Mouse (Mus musculus) liver, postnatal 0 days (tissue): ENCODE results near the gene Psd. TPM values are rescaled to one million over a fixed set of nuclear protein-coding genes. Genes with fewer than 3 reads are reported as not detected.

Experiments used
- ATAC-seq: fragments of 200-750 bp; cut with Nextera tagmentation; 2 replicates; pipeline ENCODE4 v1.8.0; 2017; ENCODE audit warnings: mild to moderate bottlenecking, moderate library complexity
- DNase-seq: peaks from one replicate; pipeline ENCODE4 v3.0.0-alpha.2; 2016
- H3K27ac ChIP-seq: fragments of 300-500 bp; sonication (generic); 2 replicates; pipeline ENCODE4 v1.5.1; 2014; ENCODE audit warnings: antibody characterized with exemption, moderate library complexity, mild to moderate bottlenecking, low read depth
- H3K27me3 ChIP-seq: fragments of 300-500 bp; sonication (generic); 2 replicates; pipeline ENCODE4 v1.6.1; 2014; ENCODE audit warnings: low read length, control low read depth, mixed read lengths; ENCODE audit not compliant: insufficient read depth
- H3K36me3 ChIP-seq: fragments of 300-500 bp; sonication (generic); replicated peaks from 2 replicates; pipeline ENCODE4 v1.6.1; 2014; ENCODE audit warnings: mild to moderate bottlenecking, control low read depth, low read length, moderate library complexity, mixed read lengths; ENCODE audit not compliant: insufficient read depth
- H3K4me1 ChIP-seq: fragments of 300-500 bp; sonication (generic); 2 replicates; pipeline ENCODE4 v1.6.1; 2014; ENCODE audit warnings: antibody characterized with exemption, mild to moderate bottlenecking, control low read depth; ENCODE audit not compliant: insufficient read depth
- H3K4me2 ChIP-seq: fragments of 300-500 bp; sonication (generic); 2 replicates; pipeline ENCODE4 v1.6.1; 2014; ENCODE audit warnings: low read depth, mild to moderate bottlenecking, low read length, moderate library complexity, mixed read lengths
- H3K4me3 ChIP-seq: fragments of 300-500 bp; sonication (generic); 2 replicates; pipeline ENCODE4 v1.5.1; 2014; ENCODE audit warnings: low read depth, low read length
- H3K9ac ChIP-seq: fragments of 300-500 bp; sonication (generic); replicated peaks from 2 replicates; pipeline ENCODE4 v1.6.1; 2014; ENCODE audit warnings: mild to moderate bottlenecking, moderate library complexity
- H3K9me3 ChIP-seq: fragments of 300-500 bp; sonication (generic); 2 replicates; pipeline ENCODE4 v1.6.1; 2016; ENCODE audit warnings: mild to moderate bottlenecking, control low read depth, low read length, mixed read lengths
- CTCF ChIP-seq: sonication (generic); IDR thresholded peaks from 2 replicates; pipeline ENCODE4 v1.5.1; 2016; ENCODE audit warnings: antibody characterized with exemption, low read depth
- EP300 ChIP-seq: IDR thresholded peaks from 2 replicates; pipeline ENCODE4 v1.6.1; 2016; ENCODE audit warnings: antibody characterized with exemption, low read depth, mild to moderate bottlenecking
- WGBS: fragments of 180-500 bp; shearing (Covaris S2); extraction: QIAGEN DNeasy Blood & Tissue Kit; methylation state at CpG from one replicate; pipeline ENCODE4 v1.1.7; 2014; ENCODE audit not compliant: insufficient replicate concordance; 5-methylcytosine and 5-hydroxymethylcytosine counted together
- polyA plus RNA-seq: library from polyadenylated mRNA; unstranded; fragments of >200 nt; fragmentation: Nextera tagmentation; extraction: Ambion mirVana; gene quantifications from 2 replicates; pipeline ENCODE4 v1.2.1, GENCODE M21; 2015

Psd gene
- polyA plus RNA-seq, 1 experiment from 2014 or later: 2.0 TPM

GRCm38 (mm10) chr19:46350168-46350932 lies 23.4 kb upstream of the Psd start, which contains the start of gene 2310034G01Rik:
Gene 2310034G01Rik (minus strand): TSS chr19:46350302.
- no peaks in the 10 kb centered on the region for H3K27me3 ChIP-seq
- DNase-seq: no peak
- ATAC-seq: no peak
- peaks cover 18% of the 10 kb centered on the region for H3K4me1 ChIP-seq
- H3K4me3 ChIP-seq: peak within 1 kb of the TSS; percentile 58
- H3K27ac ChIP-seq: peak within 1 kb of the TSS; percentile 49
- H3K9ac ChIP-seq: peak within 1 kb of the TSS; percentile 68
- TF ChIP-seq CTCF (no peak), EP300 (no peak)
- H3K36me3 ChIP-seq: no peaks in the 10 kb centered on the region
- no peaks in the 10 kb centered on the region for H3K9me3 ChIP-seq
- peak within 1 kb of the TSS; percentile 97 for H3K4me2 ChIP-seq
- 60% methylated on average over 10 of the region's 10 CpGs for WGBS

- H3K4me1 ChIP-seq: peaks cover 18% of the 10 kb centered on the region
- peak overlapping the region; percentile 68; the same call in 1 of the 2 replicates for H3K9ac ChIP-seq
- peak overlapping the region; percentile 97 for H3K4me2 ChIP-seq
- H3K36me3 ChIP-seq: no peaks in the 10 kb centered on the region
- no peaks in the 10 kb centered on the region for H3K9me3 ChIP-seq
- peak overlapping the region; percentile 49; the same call in 1 of the 2 replicates for H3K27ac ChIP-seq
- 50% methylated on average over 6 of the region's 6 CpGs for WGBS
- H3K4me3 ChIP-seq: peak overlapping the region; percentile 58
- no peak for ATAC-seq
- DNase-seq: no peak
- no peak for TF ChIP-seq EP300
- no peaks in the 10 kb centered on the region for H3K27me3 ChIP-seq
These were observed 22.6 kb upstream of the Psd start for GRCm38 (mm10) chr19:46349550-46349949.

- DNase-seq (peak; percentile 75), ATAC-seq (peak; percentile 90)
- Histone ChIP-seq H3K27me3 (no peaks in the 10 kb centered on the region), H3K27ac (peak overlapping the region; percentile 49), H3K4me1 (peaks cover 21% of the 10 kb centered on the region), H3K4me3 (peak overlapping the region; percentile 58), H3K9me3 (no peaks in the 10 kb centered on the region), H3K36me3 (no peaks in the 10 kb centered on the region), H3K4me2 (peak overlapping the region; percentile 97), H3K9ac (peak overlapping the region; percentile 68)
- under 1% methylated on average over 57 of the region's 78 CpGs for WGBS
- TF ChIP-seq EP300 (no peak), CTCF (no peak)
These were observed 22.0 kb upstream of the Psd start for GRCm38 (mm10) chr19:46348761-46349458.

GRCm38 (mm10) chr19:46347936-46348668 lies 21.1 kb upstream of the Psd start:
- TF ChIP-seq EP300 (no peak), CTCF (no peak)
- Histone ChIP-seq H3K4me2 (peak overlapping the region; percentile 97), H3K27ac (0 out of 2 replicates have a peak overlapping the region, but pooled peaks have one; percentile 49), H3K9ac (peak overlapping the region; percentile 68), H3K36me3 (no peaks in the 10 kb centered on the region), H3K4me3 (peak overlapping the region; percentile 58), H3K9me3 (no peaks in the 10 kb centered on the region), H3K27me3 (no peaks in the 10 kb centered on the region), H3K4me1 (peaks cover 27% of the 10 kb centered on the region)
- ATAC-seq (peak; percentile 24), DNase-seq (no peak)
- 25% methylated on average over 14 of the region's 14 CpGs for WGBS

- Histone ChIP-seq H3K27ac (no peak overlapping the region), H3K27me3 (no peaks in the 10 kb centered on the region), H3K9me3 (no peaks in the 10 kb centered on the region), H3K36me3 (no peaks in the 10 kb centered on the region), H3K4me3 (no peak overlapping the region), H3K9ac (no peak overlapping the region), H3K4me2 (no peak overlapping the region), H3K4me1 (peaks cover 29% of the 10 kb centered on the region)
- no peak for DNase-seq
- WGBS: 86% methylated on average over 1 of the region's 1 CpGs
- ATAC-seq: no peak
- no peak for TF ChIP-seq CTCF
These were observed 20.2 kb upstream of the Psd start for GRCm38 (mm10) chr19:46347146-46347545.
